Mouse (Mus musculus): Measurements from ENCODE around the gene Cat.

DNA sequence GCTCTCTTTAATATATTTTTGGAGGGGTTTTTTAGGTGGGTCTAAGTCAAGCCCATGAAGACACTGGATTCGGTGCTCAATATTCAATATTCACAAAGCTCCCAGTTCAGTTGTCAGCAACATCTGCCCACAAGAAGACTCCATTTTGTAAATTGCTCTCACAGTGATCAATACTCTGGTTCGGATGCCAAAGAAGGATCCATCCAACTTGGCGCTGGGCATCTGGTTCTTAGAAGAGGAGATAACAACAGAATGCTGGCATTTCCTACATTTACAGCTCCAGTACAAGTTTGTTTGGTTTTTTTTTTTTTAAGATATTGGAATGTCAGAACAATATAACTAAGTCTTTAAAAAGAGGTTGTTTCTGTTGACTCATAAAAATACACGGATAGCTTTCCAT lies 4.1 kb downstream of the Cat start:
- no peak for TF ChIP-seq POLR2A (IDR thresholded peaks at IDR 0.05; ENCODE audit: low read depth, low read length)
- TF ChIP-seq CTCF (conservative IDR thresholded peaks at IDR 0.05; ENCODE audit: insufficient read depth, insufficient read length, low read depth, low read length): no peak
